Mouse (Mus musculus) adipocyte (in vitro differentiated cells): Measurements from ENCODE around the gene Cldn15.
A peak's percentile ranks its signal among the peaks of the same experiment; 100 is the strongest.

Experiments used
- DNase-seq: peaks from one replicate; pipeline ENCODE4 v3.0.0-alpha.2; 2016; ENCODE audit warnings: low spot score

Gene Cldn15

GRCm38 (mm10) chr5:136982338-136982930 is 16.0 kb downstream of the Cldn15 start:
- no peak for DNase-seq

- DNase-seq: no peak
Observed at GRCm38 (mm10) chr5:136984828-136985227, 18.4 kb downstream of the Cldn15 start.

- peak; percentile 100 for DNase-seq
Observed at GRCm38 (mm10) chr5:136986695-136987137, 20.3 kb downstream of the Cldn15 start, which contains the start of gene Plod3. TSS of gene Plod3 (plus strand) at chr5:136987019.

GRCm38 (mm10) chr5:136987138-136987933 is 20.9 kb downstream of the Cldn15 start:
- DNase-seq: peak; percentile 87

GRCm38 (mm10) chr5:136987934-136988271 is 21.5 kb downstream of the Cldn15 start, which contains the start of gene Znhit1:
TSS of gene Znhit1 (minus strand) at chr5:136988021.
- DNase-seq: no peak

GRCm38 (mm10) chr5:136988420-136988819 is 22.0 kb downstream of the Cldn15 start:
- peak; percentile 59 for DNase-seq

GRCm38 (mm10) chr5:136989801-136990200 is 23.4 kb downstream of the Cldn15 start:
- no peak for DNase-seq

- no peak for DNase-seq
Observed at GRCm38 (mm10) chr5:136999449-136999848, 33.0 kb downstream of the Cldn15 start.

- no peak for DNase-seq
Observed at GRCm38 (mm10) chr5:137000612-137001011, 34.2 kb downstream of the Cldn15 start.

- DNase-seq: no peak
Observed at GRCm38 (mm10) chr5:137007276-137007675, 40.9 kb downstream of the Cldn15 start.

GRCm38 (mm10) chr5:137009988-137010387 is 43.6 kb downstream of the Cldn15 start:
- DNase-seq: peak; percentile 82

GRCm38 (mm10) chr5:137012401-137012950 is 46.1 kb downstream of the Cldn15 start:
- DNase-seq: no peak

- no peak for DNase-seq
Observed at GRCm38 (mm10) chr5:137015913-137016312, 49.5 kb downstream of the Cldn15 start.

GRCm38 (mm10) chr5:137024318-137024717 is 57.9 kb downstream of the Cldn15 start:
- DNase-seq: no peak

- DNase-seq: peak; percentile 69
Observed at GRCm38 (mm10) chr5:137025132-137025531, 58.7 kb downstream of the Cldn15 start.
